Mouse (Mus musculus) lung, postnatal 0 days (tissue): ENCODE measurements at regions not wholly inside any gene's neighbourhood (a gene's known extent, or its start where the extent isn't known, plus 50 kb on each side); places are given as distances from the start of the nearest gene placed in this dataset.

Source experiments
- CTCF ChIP-seq: IDR thresholded peaks from 2 replicates; pipeline ENCODE4 v1.5.1; 2016; ENCODE audit warnings: antibody characterized with exemption, mild to moderate bottlenecking
- EP300 ChIP-seq: IDR thresholded peaks from 2 replicates; pipeline ENCODE4 v1.6.1; 2016; ENCODE audit warnings: antibody characterized with exemption, mild to moderate bottlenecking, control low read depth

- TF ChIP-seq CTCF (no peak), EP300 (no peak)
Observed at GRCm38 (mm10) chr1:95223289-95223688, 90.1 kb upstream of the Fam174a start.
